Mouse (Mus musculus) ES-E14 (cell line): ENCODE measurements around the gene Myom1. TPM values are rescaled to one million over a fixed set of nuclear protein-coding genes. Genes with fewer than 3 reads are reported as not detected.
A peak's percentile ranks its signal among the peaks of the same experiment; 100 is the strongest.

Source experiments
- DNase-seq: peaks from one replicate; pipeline ENCODE4 v3.0.0-alpha.2; 2013; ENCODE audit warnings: low read depth, low spot score
- H3K27ac ChIP-seq: 2 replicates; pipeline ENCODE4 v1.5.1; 2012; ENCODE audit warnings: low read depth, mild to moderate bottlenecking, low read length, moderate library complexity, mixed read lengths; ENCODE audit not compliant: poor library complexity, insufficient read depth, severe bottlenecking
- H3K36me3 ChIP-seq: 2 replicates; pipeline ENCODE4 v1.6.1; 2012; ENCODE audit warnings: mild to moderate bottlenecking, low read length, moderate library complexity, mixed read lengths; ENCODE audit not compliant: control insufficient read depth, poor library complexity, insufficient read depth, severe bottlenecking
- H3K4me1 ChIP-seq, 2 experiments: fragments of 150-350 bp in 1 of 2; sonication (generic) in 1 of 2; 2 replicates each; pipeline ENCODE4 v1.6.1; 2012; ENCODE audit warnings: low read length in 2 of 2, mild to moderate bottlenecking in 1 of 2, mixed read lengths in 1 of 2; ENCODE audit not compliant: control insufficient read depth in 2 of 2, insufficient read depth in 2 of 2, poor library complexity in 1 of 2
- H3K4me3 ChIP-seq, 2 experiments: fragments of 150-350 bp in 1 of 2; sonication (generic) in 1 of 2; 2 replicates each; pipeline ENCODE4 v1.5.1; 2012; ENCODE audit warnings: low read length in 2 of 2, low read depth in 1 of 2, mild to moderate bottlenecking in 1 of 2, mixed read lengths in 1 of 2; ENCODE audit not compliant: insufficient read depth in 1 of 2, poor library complexity in 1 of 2, severe bottlenecking in 1 of 2
- H3K9ac ChIP-seq: 2 replicates; pipeline ENCODE4 v1.6.1; 2012; ENCODE audit warnings: low read depth, mild to moderate bottlenecking, low read length, mixed read lengths; ENCODE audit not compliant: poor library complexity, insufficient read depth, severe bottlenecking
- H3K9me3 ChIP-seq: fragments of 150-350 bp; sonication (generic); 2 replicates; pipeline ENCODE4 v1.6.1; 2012; ENCODE audit warnings: low read depth, mild to moderate bottlenecking, low read length; ENCODE audit not compliant: control insufficient read depth, insufficient read depth
- CHD2 ChIP-seq: IDR thresholded peaks from 2 replicates; pipeline ENCODE4 v1.6.1; 2014; ENCODE audit warnings: mild to moderate bottlenecking, low read depth, low read length, inconsistent platforms
- HCFC1 ChIP-seq: IDR thresholded peaks from 2 replicates; pipeline ENCODE4 v1.6.1; 2012; ENCODE audit warnings: low read length, inconsistent platforms, borderline replicate concordance; ENCODE audit not compliant: insufficient read depth
- MAFK ChIP-seq: IDR thresholded peaks from 2 replicates; pipeline ENCODE4 v1.6.1; 2014; ENCODE audit warnings: mild to moderate bottlenecking, low read depth, low read length, inconsistent platforms; ENCODE audit not compliant: insufficient read depth
- ZC3H11A ChIP-seq: IDR thresholded peaks from 2 replicates; pipeline ENCODE4 v1.6.1; 2012; ENCODE audit warnings: low read depth, mild to moderate bottlenecking, inconsistent platforms, low read length, borderline replicate concordance
- ZNF384 ChIP-seq: IDR thresholded peaks from 2 replicates; pipeline ENCODE4 v1.6.1; 2012; ENCODE audit warnings: low read depth, low read length, inconsistent platforms
- in situ Hi-C, 2 experiments: fragments of 600-800 bp; cut with MboI; formaldehyde crosslinking; loops; one replicate each; pipeline ENCODE4 v1.15.1; 2025; ENCODE audit warnings: low sequenced_read_pairs in 2 of 2, inconsistent platforms in 1 of 2; ENCODE audit not compliant: unreplicated experiment in 2 of 2
- total RNA-seq: library from RNA; depleted of rRNA; stranded (reverse); fragments of 300-350 nt; gene quantifications from 2 replicates; pipeline ENCODE4 v1.2.3, GENCODE M21; 2012

Myom1 gene
- total RNA-seq, 1 experiment: 3.3 TPM

DNA sequence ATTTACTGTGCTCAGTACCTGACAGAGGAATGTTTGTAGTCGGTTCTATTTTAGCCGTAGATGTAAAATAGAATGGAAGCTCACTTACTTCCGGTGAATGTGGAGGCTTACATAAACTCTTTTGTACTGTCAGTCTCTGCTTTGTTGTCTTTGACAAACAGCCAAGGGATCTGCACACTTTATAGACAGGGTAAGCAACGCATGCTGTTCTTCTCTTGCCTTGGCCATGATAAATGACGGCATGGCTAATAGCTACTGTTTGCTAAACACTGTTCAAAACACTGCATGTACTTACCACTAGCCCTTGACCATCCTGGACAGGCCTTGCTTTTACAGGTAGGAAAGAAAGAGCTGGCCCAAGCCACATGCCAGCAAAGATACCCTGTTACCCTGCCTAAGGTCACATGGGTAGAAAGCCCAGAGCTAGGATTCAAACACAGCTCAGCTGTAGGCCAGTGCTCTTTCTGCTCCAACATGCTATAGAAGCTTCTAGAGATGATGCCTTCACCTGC is 59.7 kb downstream of the Myom1 start:
- Histone ChIP-seq H3K27ac (no peak overlapping the region), H3K4me1 (no peaks in the 10 kb centered on the region), H3K36me3 (no peaks in the 10 kb centered on the region), H3K9me3 (no peaks in the 10 kb centered on the region), H3K9ac (no peak overlapping the region), H3K4me3 (no peak overlapping the region)
- in situ Hi-C loops: no loop called here
- DNase-seq: no peak
- TF ChIP-seq MAFK (no peak), CHD2 (no peak), ZC3H11A (no peak), ZNF384 (no peak), HCFC1 (no peak)

DNA sequence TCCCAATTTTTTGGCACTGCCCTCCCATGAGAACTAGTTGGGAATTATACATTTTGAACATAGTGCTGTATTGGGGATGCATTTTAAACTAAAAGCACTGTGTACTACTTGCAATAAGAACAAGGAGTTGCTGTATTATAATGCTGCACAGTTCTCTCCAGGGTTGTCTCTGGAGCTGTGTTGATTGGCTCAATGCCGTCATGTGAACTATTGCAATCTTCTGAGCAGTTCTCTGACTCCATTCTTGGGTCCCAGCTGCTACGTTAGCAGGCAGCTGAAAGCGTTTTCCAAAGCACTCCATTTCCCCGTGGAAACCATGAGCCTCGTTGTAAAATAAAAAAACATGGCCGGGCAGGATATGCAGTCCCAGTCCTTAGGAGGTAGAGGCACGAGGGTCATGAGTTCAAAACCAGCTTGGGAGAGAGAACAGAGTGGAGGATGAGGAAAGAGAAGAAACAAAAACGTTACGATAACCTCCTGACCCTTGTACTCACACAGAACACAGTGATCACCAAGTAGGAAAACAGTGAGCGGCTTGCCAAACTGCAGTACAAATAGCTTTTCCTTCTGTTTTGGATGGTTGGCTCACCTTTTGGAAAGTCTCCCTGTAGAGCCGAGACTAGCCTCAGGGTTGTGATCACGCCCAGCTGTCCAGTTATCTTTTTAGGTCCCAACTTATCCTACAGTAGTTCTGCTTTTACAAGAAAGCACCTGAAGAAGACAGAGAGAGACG is 60.6 kb downstream of the Myom1 start:
- Histone ChIP-seq H3K9ac (no peak overlapping the region), H3K4me1 (no peaks in the 10 kb centered on the region), H3K27ac (no peak overlapping the region), H3K4me3 (no peak overlapping the region), H3K36me3 (no peaks in the 10 kb centered on the region), H3K9me3 (no peaks in the 10 kb centered on the region)
- in situ Hi-C loops: no loop called here
- TF ChIP-seq MAFK (no peak), ZC3H11A (no peak), CHD2 (no peak), ZNF384 (no peak), HCFC1 (no peak)
- no peak for DNase-seq

DNA sequence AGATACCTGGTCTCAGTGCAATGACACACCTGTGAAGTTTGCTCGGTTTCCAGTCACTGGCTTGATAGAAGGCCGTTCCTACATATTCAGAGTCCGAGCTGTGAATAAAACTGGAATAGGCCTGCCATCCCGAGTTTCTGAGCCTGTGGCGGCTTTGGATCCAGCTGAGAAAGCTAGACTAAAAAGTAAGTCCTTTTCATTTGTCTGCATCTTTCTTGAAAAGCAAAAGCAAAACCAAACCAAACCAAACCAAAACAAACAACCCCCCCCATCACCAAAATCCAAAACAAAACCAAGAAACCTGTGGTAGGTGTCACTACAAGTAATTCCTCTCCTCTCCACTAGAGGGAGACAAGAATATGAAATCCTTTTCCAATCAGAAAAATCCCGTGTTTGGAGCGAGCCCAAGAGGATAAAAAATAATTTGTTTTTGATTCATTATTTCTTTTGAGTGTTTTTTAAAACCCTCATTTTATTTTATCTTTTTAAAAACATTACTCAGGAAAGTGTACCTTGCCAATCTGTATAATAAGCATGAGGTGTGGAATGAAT is 62.1 kb downstream of the Myom1 start:
- Histone ChIP-seq H3K27ac (no peak overlapping the region; the same call in 1 of the 2 replicates), H3K36me3 (no peaks in the 10 kb centered on the region)

DNA sequence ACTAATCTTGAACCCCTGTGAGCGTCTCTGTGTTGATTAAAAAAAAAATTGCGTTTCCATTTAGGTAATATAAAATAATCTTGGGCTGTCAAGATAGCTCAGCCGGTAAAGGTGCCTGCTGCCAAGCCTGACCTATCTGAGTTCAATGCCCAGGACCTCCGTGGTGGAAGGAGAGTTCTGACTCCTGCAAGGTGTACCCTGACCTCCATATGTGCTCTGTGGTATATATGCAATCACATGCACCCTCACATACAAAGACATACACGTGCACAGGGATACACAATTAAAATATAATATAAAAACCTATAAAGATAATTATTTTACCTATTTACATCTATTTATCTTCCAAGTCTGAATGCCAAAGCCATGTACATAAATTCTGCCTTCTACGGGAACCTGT is 62.7 kb downstream of the Myom1 start:
- Histone ChIP-seq H3K4me3 (no peak overlapping the region), H3K27ac (no peak overlapping the region), H3K9ac (no peak overlapping the region), H3K4me1 (no peaks in the 10 kb centered on the region), H3K36me3 (no peaks in the 10 kb centered on the region), H3K9me3 (no peaks in the 10 kb centered on the region)
- DNase-seq: no peak
- in situ Hi-C loops: no loop called here
- no peak for TF ChIP-seq MAFK
- TF ChIP-seq ZC3H11A: no peak
- no peak for TF ChIP-seq HCFC1
- TF ChIP-seq ZNF384: no peak
- TF ChIP-seq CHD2: no peak

More for the DNA sequence above, 62.1 kb downstream of the Myom1 start:
- in situ Hi-C loops: no loop called here
- H3K9me3 ChIP-seq: no peaks in the 10 kb centered on the region
- DNase-seq: peak; percentile 19
- no peaks in the 10 kb centered on the region for H3K4me1 ChIP-seq
- no peak overlapping the region for H3K9ac ChIP-seq
- H3K4me3 ChIP-seq: no peak overlapping the region
- TF ChIP-seq ZC3H11A (peak; percentile 59; the same call in 1 of the 2 replicates), MAFK (no peak)

DNA sequence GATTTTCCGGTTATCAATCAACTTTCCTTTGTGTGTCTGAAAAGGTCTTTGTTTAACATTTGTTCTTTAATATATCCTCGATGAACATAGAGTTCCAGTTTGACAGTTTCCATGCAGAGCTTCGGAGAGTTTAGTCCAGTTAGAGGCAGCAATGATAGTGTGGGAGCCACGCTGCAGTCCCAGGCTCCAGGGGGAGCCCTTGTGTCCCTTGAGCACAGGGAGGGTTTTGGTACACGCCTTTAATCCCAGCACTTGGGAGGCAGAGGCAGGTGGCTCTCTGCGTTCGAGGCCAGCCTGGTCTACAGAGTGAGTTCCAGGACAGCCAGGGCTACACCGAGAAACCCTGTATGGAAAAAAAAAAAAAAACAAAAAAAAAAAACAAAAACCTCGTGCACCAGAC is 66.7 kb downstream of the Myom1 start:
- Histone ChIP-seq H3K4me3 (no peak overlapping the region), H3K36me3 (no peaks in the 10 kb centered on the region), H3K9me3 (no peaks in the 10 kb centered on the region), H3K27ac (no peak overlapping the region), H3K9ac (no peak overlapping the region), H3K4me1 (no peaks in the 10 kb centered on the region)
- no peak for TF ChIP-seq CHD2
- no peak for TF ChIP-seq ZNF384
- TF ChIP-seq ZC3H11A: no peak
- TF ChIP-seq MAFK: no peak
- no peak for TF ChIP-seq HCFC1
- peak; percentile 11 for DNase-seq
- in situ Hi-C loops: no loop called here
